Mouse (Mus musculus): ENCODE measurements at regions not wholly inside any gene's neighbourhood (a gene's known extent, or its start where the extent isn't known, plus 50 kb on each side); places are given as distances from the start of the nearest gene placed in this dataset.
A peak's percentile ranks its signal among the peaks of the same experiment; 100 is the strongest.

DNA sequence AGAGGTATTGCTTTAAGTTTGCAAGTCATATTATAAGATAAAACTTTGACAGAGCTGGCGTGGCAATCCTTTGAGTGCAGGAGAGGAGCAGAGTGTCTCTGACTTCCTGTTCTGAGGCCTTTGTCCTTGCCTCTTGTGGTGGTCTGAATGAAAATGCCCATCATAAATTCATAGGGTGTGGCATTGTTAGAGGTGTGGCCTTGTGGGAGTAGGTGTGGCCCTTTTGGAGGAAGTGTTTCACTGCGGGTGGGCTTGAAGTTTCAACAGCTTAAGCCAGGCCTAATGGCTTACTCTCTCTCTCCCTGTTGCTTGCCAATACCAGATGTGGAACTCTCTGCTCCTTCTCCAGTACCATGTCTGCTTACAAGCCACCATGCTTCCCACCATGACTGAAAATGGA, 75.4 kb upstream of the Arrdc4 start:
- no peaks in the 10 kb centered on the region for H3K4me1 ChIP-seq (ENCODE audit: control insufficient read depth, insufficient read depth, low read length)
- H3K4me3 ChIP-seq (ENCODE audit: insufficient read depth, low read length), result no peak overlapping the region
- TF ChIP-seq CTCF (IDR thresholded peaks at IDR 0.05; ENCODE audit: borderline replicate concordance, insufficient read depth, low read length), result no peak
- TF ChIP-seq POLR2A (IDR thresholded peaks at IDR 0.05; ENCODE audit: low read depth, low read length), result no peak
- H3K27ac ChIP-seq (ENCODE audit: insufficient read depth, low read length), result no peak overlapping the region

DNA sequence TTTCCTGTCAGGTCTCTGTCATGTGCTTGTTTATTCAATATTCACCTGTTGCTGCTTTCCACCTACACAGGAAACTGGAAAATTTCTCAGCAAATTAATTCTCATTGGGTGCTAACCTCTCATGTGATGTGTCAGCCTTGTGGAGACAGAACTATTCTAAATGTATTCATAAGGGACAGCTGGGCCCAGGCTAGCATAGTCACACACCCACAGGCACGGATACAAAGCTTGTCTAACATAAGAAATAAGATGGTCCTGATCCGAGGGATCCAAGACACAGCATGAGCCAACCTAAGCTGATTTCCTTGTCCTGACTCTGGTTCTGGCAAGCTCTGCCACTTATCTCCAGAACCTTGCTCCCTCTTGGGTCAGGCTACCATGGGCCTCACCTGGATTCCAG, 74.6 kb upstream of the Arrdc4 start:
- Histone ChIP-seq H3K4me3 (ENCODE audit: insufficient read depth, low read length) (no peak overlapping the region), H3K4me1 (ENCODE audit: control insufficient read depth, insufficient read depth, low read length) (no peaks in the 10 kb centered on the region), H3K27ac (ENCODE audit: insufficient read depth, low read length) (no peak overlapping the region)
- TF ChIP-seq POLR2A (IDR thresholded peaks at IDR 0.05; ENCODE audit: low read depth, low read length), result no peak
- TF ChIP-seq CTCF (IDR thresholded peaks at IDR 0.05; ENCODE audit: borderline replicate concordance, insufficient read depth, low read length), result no peak

DNA sequence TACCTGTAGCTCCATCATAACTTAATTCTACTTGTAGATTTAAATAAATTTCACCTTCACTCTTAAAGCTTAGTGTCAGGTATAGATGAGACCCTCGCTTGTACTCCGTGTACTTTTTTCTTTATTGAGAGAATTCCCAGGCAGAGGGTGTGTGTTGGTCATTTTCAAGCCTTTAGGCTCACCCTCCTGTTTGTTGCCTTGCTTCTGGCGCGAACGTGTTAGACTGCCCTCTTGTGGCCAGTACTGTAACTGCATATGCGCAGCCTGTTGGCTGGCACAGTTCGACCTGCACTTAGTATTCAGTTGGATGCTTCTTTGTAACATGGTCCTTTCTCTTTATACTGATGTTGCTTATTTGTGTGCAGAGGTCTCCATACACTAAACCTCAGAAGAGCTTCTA, 74.1 kb upstream of the Arrdc4 start:
- TF ChIP-seq POLR2A (IDR thresholded peaks at IDR 0.05; ENCODE audit: low read depth, low read length), result no peak
- peak; percentile 98 for TF ChIP-seq CTCF (IDR thresholded peaks at IDR 0.05; ENCODE audit: borderline replicate concordance, insufficient read depth, low read length)
- no peaks in the 10 kb centered on the region for H3K4me1 ChIP-seq (ENCODE audit: control insufficient read depth, insufficient read depth, low read length)
- no peak overlapping the region for H3K4me3 ChIP-seq (ENCODE audit: insufficient read depth, low read length)
- H3K27ac ChIP-seq (ENCODE audit: insufficient read depth, low read length), result no peak overlapping the region

DNA sequence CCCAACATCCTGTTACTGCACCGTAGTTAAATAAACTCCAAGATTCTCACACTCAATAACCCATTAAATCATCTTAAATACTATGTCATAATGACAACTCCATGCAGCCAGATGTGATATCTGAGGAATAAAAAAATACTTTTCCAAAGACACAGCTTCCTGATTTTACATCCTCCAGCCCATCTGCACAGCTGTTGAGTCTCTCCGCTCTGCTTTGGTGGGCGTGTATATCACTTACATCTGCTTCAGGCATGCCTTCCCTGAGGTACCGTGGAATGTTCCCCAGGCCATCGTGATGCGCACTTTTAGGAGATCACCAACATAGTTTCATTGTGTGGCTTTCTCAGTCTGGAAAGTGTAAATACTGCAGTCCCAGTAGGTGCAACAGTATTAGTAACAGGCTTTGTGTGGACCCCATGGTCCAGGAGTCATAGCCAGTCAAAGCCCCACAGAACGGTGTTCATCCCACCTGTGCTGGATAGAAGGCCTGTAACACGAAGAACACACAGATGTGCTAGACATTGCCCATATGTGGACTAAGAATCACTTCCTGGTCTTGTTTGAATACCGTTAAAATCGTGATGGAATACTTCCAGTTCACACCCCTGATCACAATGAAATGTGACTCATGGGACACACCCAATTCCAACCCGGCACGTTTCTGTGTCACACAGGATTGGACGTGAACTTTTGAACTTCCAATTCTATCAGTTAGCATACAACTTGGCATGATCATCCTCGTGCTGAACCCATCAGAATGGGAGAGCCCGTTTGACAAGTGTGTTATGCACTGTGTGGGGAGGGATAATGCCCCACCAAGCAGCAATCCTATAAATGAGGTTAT, 66.0 kb upstream of the Arrdc4 start:
- TF ChIP-seq CTCF (IDR thresholded peaks at IDR 0.05; ENCODE audit: borderline replicate concordance, insufficient read depth, low read length), result no peak
- TF ChIP-seq POLR2A (IDR thresholded peaks at IDR 0.05; ENCODE audit: low read depth, low read length), result no peak
- Histone ChIP-seq H3K4me3 (ENCODE audit: insufficient read depth, low read length) (no peak overlapping the region), H3K4me1 (ENCODE audit: control insufficient read depth, insufficient read depth, low read length) (no peaks in the 10 kb centered on the region), H3K27ac (ENCODE audit: insufficient read depth, low read length) (no peak overlapping the region)

DNA sequence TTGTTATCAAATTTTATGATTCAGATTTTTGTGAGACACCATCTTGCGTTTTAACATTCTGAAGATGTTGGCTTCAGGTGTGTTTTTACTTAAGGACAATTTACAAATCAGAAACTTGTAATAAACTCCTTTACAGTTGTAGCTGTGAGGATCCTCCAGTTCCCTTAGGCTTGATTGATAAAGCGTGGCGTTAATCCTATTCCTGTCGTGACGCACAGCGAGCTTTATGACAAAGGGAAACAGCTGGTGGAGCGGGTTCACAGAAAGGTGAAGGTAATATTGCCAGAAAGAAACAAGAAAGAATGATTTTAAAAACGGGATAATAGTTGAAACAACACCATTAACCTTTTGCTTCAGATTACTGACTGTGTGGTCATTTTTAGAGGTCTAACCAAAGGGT, 60.7 kb upstream of the Arrdc4 start:
- Histone ChIP-seq H3K27ac (ENCODE audit: insufficient read depth, low read length) (no peak overlapping the region), H3K4me3 (ENCODE audit: insufficient read depth, low read length) (no peak overlapping the region), H3K4me1 (ENCODE audit: control insufficient read depth, insufficient read depth, low read length) (no peaks in the 10 kb centered on the region)
- no peak for TF ChIP-seq CTCF (IDR thresholded peaks at IDR 0.05; ENCODE audit: borderline replicate concordance, insufficient read depth, low read length)
- no peak for TF ChIP-seq POLR2A (IDR thresholded peaks at IDR 0.05; ENCODE audit: low read depth, low read length)
